Mouse (Mus musculus): ENCODE measurements around the gene Ascl3. TPM values are rescaled to one million over a fixed set of nuclear protein-coding genes. Genes with fewer than 3 reads are reported as not detected.

The Ascl3 gene
- total and polyA plus RNA-seq, 3 experiments, result not detected

GRCm38 (mm10) chr7:109680879-109681278 is 50.6 kb downstream of the Ascl3 start (continued):
- TF ChIP-seq MAZ (IDR thresholded peaks at IDR 0.05; ENCODE audit: low read depth, low read length) (no peak), TBP (IDR thresholded peaks at IDR 0.05; ENCODE audit: low read depth, low read length) (no peak), EP300 (IDR thresholded peaks at IDR 0.05; ENCODE audit: low read depth in 1 of 2, low read length in 2 of 2) (no peak), HCFC1 (IDR thresholded peaks at IDR 0.05; ENCODE audit: low read depth, low read length) (no peak), USF1 (IDR thresholded peaks at IDR 0.05; ENCODE audit: low read depth, low read length) (no peak), ELF1 (IDR thresholded peaks at IDR 0.05; ENCODE audit: low read depth, low read length) (no peak)

- no peaks in the 10 kb centered on the region for H3K27me3 ChIP-seq (ENCODE audit: control insufficient read depth in 1 of 2, insufficient read depth in 2 of 2, low read length in 2 of 2)
- no peak overlapping the region for H3K4me3 ChIP-seq (ENCODE audit: control insufficient read depth in 1 of 2, insufficient read depth in 1 of 2, low read depth in 2 of 2, low read length in 2 of 2)
- H3K27ac ChIP-seq (ENCODE audit: control insufficient read depth, low read depth, low read length), result no peak overlapping the region
- H3K9ac ChIP-seq (ENCODE audit: control insufficient read depth, low read depth, low read length, poor library complexity, severe bottlenecking), result no peak overlapping the region
- no peaks in the 10 kb centered on the region for H3K4me1 ChIP-seq (ENCODE audit: control insufficient read depth in 1 of 2, insufficient read depth in 2 of 2, low read length in 2 of 2)
- no peaks in the 10 kb centered on the region for H3K9me3 ChIP-seq (replicated peaks; ENCODE audit: insufficient read depth, low read length)
- H3K79me2 ChIP-seq (ENCODE audit: control insufficient read depth, insufficient read depth, low read length, poor library complexity), result no peaks in the 10 kb centered on the region
- TF ChIP-seq JUND (IDR thresholded peaks at IDR 0.05; ENCODE audit: low read depth, low read length) (no peak), RAD21 (IDR thresholded peaks at IDR 0.05; ENCODE audit: low read depth, low read length) (peak; percentile 11), CTCF (IDR thresholded peaks at IDR 0.05 in 2 of 3, conservative IDR thresholded peaks at IDR 0.05 in 1 of 3; ENCODE audit: control insufficient read depth in 1 of 3, insufficient read depth in 1 of 3, low read depth in 2 of 3, low read length in 3 of 3, poor library complexity in 1 of 3, severe bottlenecking in 1 of 3) (peak in 2 of 3 experiments; percentile 28 to 29; a peak in 3 of 6 replicates)
- H3K36me3 ChIP-seq (ENCODE audit: control insufficient read depth in 1 of 2, insufficient read depth in 2 of 2, low read length in 2 of 2), result no peaks in the 10 kb centered on the region
- DNase-seq (ENCODE audit: low read depth, low spot score), result no peak
Measured at GRCm38 (mm10) chr7:109680284-109680683, 51.2 kb downstream of the Ascl3 start.

Other genes starting within 250 kb of the Ascl3 start
- gene Trim66, start 223.6 kb downstream of the Ascl3 start, total RNA-seq (2012; rRNA removed), result not detected in 2 replicates
- gene Trim66, start 223.6 kb downstream of the Ascl3 start, polyA plus RNA-seq (2012; ENCODE audit: insufficient read depth in 1 of 2, insufficient read length in 2 of 2, low read depth in 1 of 2, low replicate concordance in 2 of 2, missing spikeins in 1 of 2), result under 1 TPM in 1 of 2 experiments, not detected in 1; 0.01 TPM
- gene Rpl27a, start 212.6 kb downstream of the Ascl3 start, total RNA-seq (2012; rRNA removed), result 1,139 and 1,252 TPM in 2 replicates
- 100 to 1,000 TPM in 1 of 2 experiments, not detected in 1; 221 TPM for gene Rpl27a, start 212.6 kb downstream of the Ascl3 start, polyA plus RNA-seq (2012; ENCODE audit: insufficient read depth in 1 of 2, insufficient read length in 2 of 2, low read depth in 1 of 2, low replicate concordance in 2 of 2, missing spikeins in 1 of 2)
- gene St5, start 28.1 kb downstream of the Ascl3 start, total RNA-seq (2012; rRNA removed), result 2.6 and 2.7 TPM in 2 replicates
- 1 to 10 TPM in 1 of 2 experiments, not detected in 1; 3.4 TPM for gene St5, start 28.1 kb downstream of the Ascl3 start, polyA plus RNA-seq (2012; ENCODE audit: insufficient read depth in 1 of 2, insufficient read length in 2 of 2, low read depth in 1 of 2, low replicate concordance in 2 of 2, missing spikeins in 1 of 2)
- 26.4 and 29.0 TPM in 2 replicates for gene Akip1, start 28.0 kb downstream of the Ascl3 start, total RNA-seq (2012; rRNA removed)
- gene Akip1, start 28.0 kb downstream of the Ascl3 start, polyA plus RNA-seq (2012; ENCODE audit: insufficient read depth in 1 of 2, insufficient read length in 2 of 2, low read depth in 1 of 2, low replicate concordance in 2 of 2, missing spikeins in 1 of 2), result 10 to 100 TPM in 1 of 2 experiments, not detected in 1; 34.0 TPM
- gene BC051019, start 7.9 kb downstream of the Ascl3 start, total RNA-seq (2012; rRNA removed), result 0.10 TPM in 1 of 2 replicates, not detected in the other
- under 1 TPM in 1 of 2 experiments, not detected in 1; 0.39 TPM for gene BC051019, start 7.9 kb downstream of the Ascl3 start, polyA plus RNA-seq (2012; ENCODE audit: insufficient read depth in 1 of 2, insufficient read length in 2 of 2, low read depth in 1 of 2, low replicate concordance in 2 of 2, missing spikeins in 1 of 2)
- 25.1 and 30.6 TPM in 2 replicates for gene Tmem9b, start 21.1 kb upstream of the Ascl3 start, total RNA-seq (2012; rRNA removed)
- gene Tmem9b, start 21.1 kb upstream of the Ascl3 start, polyA plus RNA-seq (2012; ENCODE audit: insufficient read depth in 1 of 2, insufficient read length in 2 of 2, low read depth in 1 of 2, low replicate concordance in 2 of 2, missing spikeins in 1 of 2), result 10 to 100 TPM in 1 of 2 experiments, not detected in 1; 26.4 TPM
- gene Nrip3, start 50.3 kb upstream of the Ascl3 start, total RNA-seq (2012; rRNA removed), result not detected in 2 replicates
- gene Nrip3, start 50.3 kb upstream of the Ascl3 start, polyA plus RNA-seq (2012; ENCODE audit: insufficient read depth in 1 of 2, insufficient read length in 2 of 2, low read depth in 1 of 2, low replicate concordance in 2 of 2, missing spikeins in 1 of 2), result not detected
- 0.16 and 0.27 TPM in 2 replicates for gene Scube2, start 134.0 kb upstream of the Ascl3 start, total RNA-seq (2012; rRNA removed)
- under 1 TPM in 1 of 2 experiments, not detected in 1; 0.67 TPM for gene Scube2, start 134.0 kb upstream of the Ascl3 start, polyA plus RNA-seq (2012; ENCODE audit: insufficient read depth in 1 of 2, insufficient read length in 2 of 2, low read depth in 1 of 2, low replicate concordance in 2 of 2, missing spikeins in 1 of 2)
- gene Dennd5a, start 228.7 kb upstream of the Ascl3 start, total RNA-seq (2012; rRNA removed), result 33.1 and 40.5 TPM in 2 replicates
- gene Dennd5a, start 228.7 kb upstream of the Ascl3 start, polyA plus RNA-seq (2012; ENCODE audit: insufficient read depth in 1 of 2, insufficient read length in 2 of 2, low read depth in 1 of 2, low replicate concordance in 2 of 2, missing spikeins in 1 of 2), result 10 to 100 TPM; 64.4 to 78.8 TPM

All from MEL (cell line).